Mouse (Mus musculus) kidney, postnatal 0 days (tissue): Measurements from ENCODE around the gene Dmc1. TPM values are rescaled to one million over a fixed set of nuclear protein-coding genes. Genes with fewer than 3 reads are reported as not detected.

Experiments
- ATAC-seq: fragments of 200-750 bp; cut with Nextera tagmentation; replicated peaks from 2 replicates; pipeline ENCODE4 v1.8.0; 2017; ENCODE audit warnings: low read depth, moderate number of reproducible peaks, moderate TSS enrichment, moderate library complexity; ENCODE audit not compliant: low FRiP score
- DNase-seq: peaks from one replicate; pipeline ENCODE4 v3.0.0-alpha.2; 2016; ENCODE audit warnings: low spot score
- H3K27ac ChIP-seq: fragments of 300-500 bp; sonication (generic); 2 replicates; pipeline ENCODE4 v1.5.1; 2014; ENCODE audit warnings: mild to moderate bottlenecking
- H3K27me3 ChIP-seq: fragments of 300-500 bp; sonication (generic); 2 replicates; pipeline ENCODE4 v1.6.1; 2014; ENCODE audit warnings: low read length, mixed read lengths; ENCODE audit not compliant: insufficient read depth
- H3K36me3 ChIP-seq: fragments of 300-500 bp; sonication (generic); 2 replicates; pipeline ENCODE4 v1.6.1; 2014; ENCODE audit warnings: low read length, mixed read lengths; ENCODE audit not compliant: insufficient read depth
- H3K4me1 ChIP-seq: fragments of 300-500 bp; sonication (generic); replicated peaks from 2 replicates; pipeline ENCODE4 v1.6.1; 2014; ENCODE audit warnings: antibody characterized with exemption, low read length, mixed read lengths; ENCODE audit not compliant: insufficient read depth
- H3K4me2 ChIP-seq: fragments of 300-500 bp; sonication (generic); 2 replicates; pipeline ENCODE4 v1.6.1; 2014; ENCODE audit warnings: mild to moderate bottlenecking, low read length, moderate library complexity, mixed read lengths
- H3K4me3 ChIP-seq: fragments of 300-500 bp; sonication (generic); replicated peaks from 2 replicates; pipeline ENCODE4 v1.5.1; 2014; ENCODE audit warnings: low read depth, low read length
- H3K9ac ChIP-seq: fragments of 300-500 bp; sonication (generic); 2 replicates; pipeline ENCODE4 v1.6.1; 2014; ENCODE audit warnings: low read depth, low read length
- H3K9me3 ChIP-seq: fragments of 300-500 bp; sonication (generic); replicated peaks from 2 replicates; pipeline ENCODE4 v1.6.1; 2016; ENCODE audit warnings: low read length, inconsistent platforms, mixed read lengths
- CTCF ChIP-seq: IDR thresholded peaks from 2 replicates; pipeline ENCODE4 v1.5.1; 2016; ENCODE audit warnings: antibody characterized with exemption, low read depth, mild to moderate bottlenecking, moderate library complexity
- WGBS: fragments of 180-500 bp; shearing (Covaris S2); extraction: QIAGEN DNeasy Blood & Tissue Kit; methylation state at CpG from one replicate; pipeline ENCODE4 v1.1.7; 2014; 5-methylcytosine and 5-hydroxymethylcytosine counted together
- polyA plus RNA-seq: library from polyadenylated mRNA; unstranded; fragments of >200 nt; fragmentation: Nextera tagmentation; extraction: Ambion mirVana; gene quantifications from 2 replicates; pipeline ENCODE4 v1.2.1, GENCODE M21; 2015

Gene Dmc1
- 1.7 and 1.9 TPM in 2 replicates for polyA plus RNA-seq

DNA sequence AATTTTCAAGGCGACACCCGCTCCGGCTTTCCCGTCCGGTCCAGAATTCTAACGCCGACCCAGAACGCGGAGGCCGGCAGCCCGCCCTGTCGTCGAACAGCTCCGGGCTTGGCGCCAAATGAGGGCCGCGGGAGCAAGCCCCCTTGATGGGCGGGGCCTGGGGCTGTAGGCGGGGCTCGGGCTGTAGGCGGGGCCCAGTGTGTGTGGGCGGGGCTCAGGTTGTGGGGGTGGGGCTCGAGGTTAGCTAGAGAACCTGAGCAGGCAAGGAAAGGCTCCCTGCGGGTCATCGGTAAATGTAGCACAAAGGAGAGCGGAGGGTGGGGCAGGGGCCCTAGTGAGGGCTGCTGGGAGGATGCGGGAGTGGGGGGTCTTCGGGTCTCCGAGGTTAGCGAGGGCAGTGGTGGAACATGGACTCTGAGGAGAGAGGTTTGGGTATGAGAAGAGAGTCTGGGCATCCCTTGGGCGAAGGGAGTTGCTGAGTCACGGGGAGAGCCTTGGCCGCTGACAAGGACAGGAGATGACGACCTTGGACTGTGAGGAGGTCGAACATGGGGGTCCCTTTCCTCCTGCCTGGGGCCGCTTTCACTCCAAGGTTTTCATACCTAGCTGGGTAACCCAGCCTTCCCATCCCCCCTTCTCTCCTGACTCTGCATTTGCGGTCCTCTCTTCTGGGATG is at the start of gene Dmc1:
TSS of gene Dmc1 (minus strand) at position 120 of the 676 bp plus-strand sequence.
- Histone ChIP-seq H3K27ac (no peak within 1 kb of the TSS), H3K36me3 (no peaks in the 10 kb centered on the region), H3K4me3 (peak within 1 kb of the TSS; percentile 18), H3K9me3 (no peaks in the 10 kb centered on the region), H3K9ac (peak within 1 kb of the TSS; percentile 41), H3K4me1 (peaks cover 4% of the 10 kb centered on the region; the same call in 1 of the 2 replicates), H3K27me3 (no peaks in the 10 kb centered on the region), H3K4me2 (peak within 1 kb of the TSS; percentile 51)
- TF ChIP-seq CTCF, result no peak
- peak; percentile 56 for DNase-seq
- 15% methylated on average over 37 of the region's 37 CpGs for WGBS
- ATAC-seq, result peak; percentile 63

DNA sequence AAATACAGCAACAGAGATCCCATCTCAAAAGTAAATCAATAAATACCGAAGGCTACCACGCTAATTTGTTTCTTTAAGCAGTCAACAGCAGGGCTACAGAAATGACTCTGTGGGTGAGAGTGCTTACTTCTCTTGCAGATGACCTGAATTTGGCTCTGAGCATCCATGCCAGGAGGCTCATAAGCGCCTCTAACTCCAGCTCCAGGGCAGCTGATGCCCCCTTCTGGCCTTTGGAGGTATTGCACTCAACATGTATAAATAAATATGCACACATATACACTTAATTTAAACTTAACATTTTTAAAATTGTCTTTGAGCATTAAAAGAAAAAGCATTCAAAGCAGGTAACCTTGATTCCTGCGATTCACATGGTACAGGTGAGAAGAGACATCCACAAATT is 46.6 kb upstream of the Dmc1 start:
- Histone ChIP-seq H3K9ac (no peak overlapping the region), H3K27me3 (no peaks in the 10 kb centered on the region), H3K36me3 (no peaks in the 10 kb centered on the region), H3K4me3 (no peak overlapping the region), H3K9me3 (no peaks in the 10 kb centered on the region), H3K4me2 (no peak overlapping the region), H3K4me1 (no peaks in the 10 kb centered on the region), H3K27ac (no peak overlapping the region)
- WGBS, result 74% methylated on average over 4 of the region's 4 CpGs
- peak; percentile 59 for TF ChIP-seq CTCF
- DNase-seq (no peak), ATAC-seq (no peak)

DNA sequence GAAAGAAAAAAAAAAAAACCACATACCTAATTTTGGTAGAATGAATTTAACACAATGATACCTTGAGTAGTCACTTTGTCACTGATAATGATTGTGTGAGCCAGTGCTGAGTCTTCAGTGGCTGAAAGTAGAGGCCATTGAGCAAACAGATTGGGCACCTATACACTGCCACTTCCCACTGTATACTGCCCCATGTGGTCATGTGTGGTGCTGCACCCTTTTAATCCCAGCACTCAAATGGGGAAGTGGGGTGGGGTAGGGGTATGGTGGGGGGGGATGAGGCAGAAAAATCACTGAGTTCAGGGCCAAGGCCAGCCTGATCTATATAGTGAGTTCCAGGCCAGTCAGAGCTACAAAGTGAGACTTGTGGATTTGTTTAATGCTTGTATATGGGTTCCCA is 45.7 kb upstream of the Dmc1 start:
- ATAC-seq (no peak), DNase-seq (peak; percentile 36)
- Histone ChIP-seq H3K4me1 (no peaks in the 10 kb centered on the region), H3K27me3 (no peaks in the 10 kb centered on the region), H3K4me3 (no peak overlapping the region), H3K9me3 (no peaks in the 10 kb centered on the region), H3K36me3 (no peaks in the 10 kb centered on the region), H3K9ac (no peak overlapping the region), H3K27ac (no peak overlapping the region), H3K4me2 (no peak overlapping the region)
- TF ChIP-seq CTCF, result peak; percentile 67

DNA sequence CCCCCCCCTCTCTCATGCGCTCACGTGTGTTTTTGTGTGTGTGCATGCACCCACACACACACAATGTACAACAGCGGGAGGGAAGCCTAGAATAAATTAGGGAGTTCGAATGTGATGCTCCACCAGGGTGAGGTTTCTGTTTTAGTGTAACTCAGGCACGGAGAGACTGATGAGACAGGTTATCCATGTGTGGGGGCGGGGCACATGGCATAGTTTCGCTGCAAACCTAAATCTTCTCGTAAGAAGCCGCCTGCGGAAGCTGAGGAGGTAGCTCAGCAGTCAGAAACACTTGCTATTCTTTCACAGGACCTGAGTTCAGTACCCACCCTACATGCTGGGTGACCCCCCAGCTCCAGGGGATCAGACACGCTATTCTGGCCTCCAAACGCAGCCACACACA is 43.2 kb upstream of the Dmc1 start:
- Histone ChIP-seq H3K27ac (no peak overlapping the region), H3K36me3 (no peaks in the 10 kb centered on the region), H3K9ac (no peak overlapping the region), H3K4me3 (no peak overlapping the region), H3K9me3 (no peaks in the 10 kb centered on the region), H3K27me3 (no peaks in the 10 kb centered on the region), H3K4me2 (no peak overlapping the region), H3K4me1 (no peaks in the 10 kb centered on the region)
- WGBS, result 87% methylated on average over 12 of the region's 12 CpGs
- TF ChIP-seq CTCF, result no peak
- ATAC-seq (no peak), DNase-seq (no peak)

DNA sequence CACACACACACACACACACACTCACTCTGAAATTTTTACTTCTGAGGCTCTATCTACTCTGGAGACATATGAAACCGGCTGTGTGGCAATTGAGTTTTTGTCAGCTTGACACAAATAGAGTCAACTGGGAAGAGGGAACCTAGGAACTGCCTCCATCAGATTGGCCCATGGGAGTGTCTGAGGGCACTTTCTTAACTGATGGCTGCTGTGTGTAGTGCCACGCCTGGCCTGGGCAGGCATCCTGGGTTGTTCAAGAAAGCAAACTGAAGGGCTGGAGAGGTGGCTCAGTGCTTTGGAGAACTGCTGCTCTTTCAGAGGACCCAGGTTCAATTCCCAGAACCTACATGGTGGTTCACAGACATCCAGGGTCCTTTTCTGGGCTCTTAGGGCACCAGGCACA is 40.6 kb upstream of the Dmc1 start:
- WGBS, result 78% methylated on average over 2 of the region's 2 CpGs
- no peaks in the 10 kb centered on the region for H3K27me3 ChIP-seq
- H3K4me1 ChIP-seq, result no peaks in the 10 kb centered on the region

DNA sequence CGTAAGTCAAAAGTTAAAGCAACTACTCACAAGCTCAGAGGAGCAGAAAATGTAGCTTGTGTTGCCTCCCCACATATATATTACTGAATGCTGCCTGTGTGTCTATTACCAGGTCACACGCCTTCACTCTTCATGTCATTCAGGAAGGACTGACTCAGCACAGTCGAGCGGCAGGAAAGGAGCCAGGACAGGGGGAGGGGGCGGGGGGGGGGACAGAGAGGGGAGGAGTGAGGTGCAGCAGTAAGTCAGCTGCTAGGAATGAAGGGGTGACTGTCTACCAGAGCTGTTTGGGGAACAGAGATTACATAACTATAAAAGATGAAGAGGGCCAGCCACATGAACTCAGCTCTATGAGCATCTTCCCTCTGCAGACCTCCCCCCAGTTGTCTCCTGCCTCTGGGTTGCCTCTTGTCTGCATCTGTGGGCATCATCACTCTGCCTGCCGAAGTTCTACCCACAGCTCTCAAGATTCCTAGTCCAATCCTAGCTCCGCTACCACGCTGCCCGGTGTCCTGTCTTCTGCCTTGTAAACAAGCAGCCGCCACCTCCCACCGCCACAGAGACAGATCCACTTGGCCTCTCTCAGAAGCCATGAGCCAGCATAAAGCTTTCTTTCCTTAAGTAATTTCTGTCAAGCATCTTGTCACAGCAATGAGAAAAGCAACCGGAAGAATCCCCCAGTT is 36.4 kb upstream of the Dmc1 start:
- ATAC-seq, result no peak
- DNase-seq, result no peak
- no peak for TF ChIP-seq CTCF
- Histone ChIP-seq H3K27ac (no peak overlapping the region), H3K9ac (no peak overlapping the region), H3K4me2 (no peak overlapping the region), H3K9me3 (no peaks in the 10 kb centered on the region), H3K27me3 (no peaks in the 10 kb centered on the region), H3K4me1 (no peaks in the 10 kb centered on the region), H3K36me3 (0 out of 2 replicates have a peak, but pooled peaks cover 8% of the 10 kb centered on the region), H3K4me3 (no peak overlapping the region)
- 53% methylated on average over 11 of the region's 12 CpGs for WGBS

More for the DNA sequence above, 40.6 kb upstream of the Dmc1 start:
- no peak for DNase-seq
- H3K9me3 ChIP-seq, result no peaks in the 10 kb centered on the region
- no peak for ATAC-seq
- no peak overlapping the region for H3K4me2 ChIP-seq
- TF ChIP-seq CTCF, result no peak
- no peak overlapping the region for H3K4me3 ChIP-seq
- no peak overlapping the region for H3K9ac ChIP-seq
- 0 out of 2 replicates have a peak, but pooled peaks cover under 1% of the 10 kb centered on the region for H3K36me3 ChIP-seq
- H3K27ac ChIP-seq, result no peak overlapping the region
